Mouse (Mus musculus): ENCODE data around the gene Rgs16.

GRCm38 (mm10) chr1:153752521-153752920, 12.4 kb downstream of the Rgs16 start:
- no peak for TF ChIP-seq POLR2A (IDR thresholded peaks at IDR 0.05; ENCODE audit: extremely low read depth, insufficient read depth, low read length)
- TF ChIP-seq CTCF (IDR thresholded peaks at IDR 0.05; ENCODE audit: extremely low read depth, insufficient read depth, low read length) = no peak
